Mouse (Mus musculus): Measurements from ENCODE around the gene Clasrp.

GRCm38 (mm10) chr7:19560491-19561260, 43.6 kb downstream of the Clasrp start:
- TF ChIP-seq EP300 (IDR thresholded peaks at IDR 0.05; ENCODE audit: insufficient read depth, low read depth, low read length) (no peak), CTCF (IDR thresholded peaks at IDR 0.05) (no peak)
